Mouse (Mus musculus) splenic B cell, adult 2 months (primary cell): ENCODE measurements around the gene Gm16253.
A peak's percentile ranks its signal among the peaks of the same experiment; 100 is the strongest.

Experiments used
- DNase-seq: peaks from one replicate; pipeline ENCODE4 v3.0.0-alpha.2; 2011; ENCODE audit warnings: low read depth, low spot score
- H3K27me3 ChIP-seq: 2 replicates; pipeline ENCODE4 v1.6.1; 2012; ENCODE audit warnings: mild to moderate bottlenecking, low read length, moderate library complexity, mixed read lengths; ENCODE audit not compliant: control insufficient read depth, poor library complexity, insufficient read depth, severe bottlenecking
- H3K36me3 ChIP-seq: 2 replicates; pipeline ENCODE4 v1.6.1; 2012; ENCODE audit warnings: mild to moderate bottlenecking, low read length, moderate library complexity, mixed read lengths; ENCODE audit not compliant: control insufficient read depth, poor library complexity, insufficient read depth, severe bottlenecking

Gene Gm16253

GRCm38 (mm10) chr3:96576690-96577541 lies at the start of gene Gm16253:
Gm16253 (plus strand) TSS chr3:96576984.
- Histone ChIP-seq H3K27me3 (no peaks in the 10 kb centered on the region), H3K36me3 (no peaks in the 10 kb centered on the region)
- DNase-seq: peak; percentile 92

DNA sequence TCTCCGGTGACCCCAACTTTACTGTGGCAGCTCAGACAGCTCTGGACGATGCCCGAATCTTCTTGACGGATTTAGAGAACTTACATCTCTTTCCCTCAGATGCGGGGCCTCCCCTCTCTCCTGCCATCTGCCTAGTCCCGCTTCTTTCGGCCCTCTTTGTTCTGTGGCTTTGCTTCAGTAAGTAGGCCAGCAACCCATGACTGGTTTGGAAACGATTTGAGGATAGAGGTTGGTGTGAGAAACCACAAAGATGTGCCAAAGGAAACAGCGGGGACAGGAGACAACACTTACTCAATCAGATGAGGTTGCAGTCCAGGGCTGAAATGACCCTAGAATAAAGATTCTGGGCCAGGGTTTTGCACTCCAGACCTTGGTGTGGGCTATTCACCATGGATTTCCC lies 48.3 kb upstream of the Gm16253 start:
- H3K36me3 ChIP-seq: no peaks in the 10 kb centered on the region
- DNase-seq: no peak
- peaks cover 3% of the 10 kb centered on the region for H3K27me3 ChIP-seq

DNA sequence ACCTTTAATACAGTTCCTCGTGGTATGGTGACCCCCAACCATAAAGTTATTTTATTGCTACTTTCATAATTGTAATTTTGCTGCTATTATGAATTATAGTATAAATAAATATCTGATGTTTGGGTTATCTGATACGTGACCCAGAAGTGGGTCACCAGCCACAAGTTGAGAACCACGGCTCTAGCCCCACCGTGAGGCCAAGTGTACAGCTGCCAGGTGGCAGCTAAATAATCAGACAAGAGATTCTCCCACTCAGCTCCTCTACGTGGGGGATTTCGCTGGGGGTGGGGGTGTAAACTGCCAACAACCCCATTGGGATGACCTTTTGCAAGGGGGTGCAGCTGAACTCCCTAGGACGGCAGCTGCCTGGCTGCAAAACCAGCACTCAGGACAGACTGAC lies 44.7 kb upstream of the Gm16253 start:
- Histone ChIP-seq H3K27me3 (peaks cover 3% of the 10 kb centered on the region), H3K36me3 (no peaks in the 10 kb centered on the region)
- DNase-seq: no peak

DNA sequence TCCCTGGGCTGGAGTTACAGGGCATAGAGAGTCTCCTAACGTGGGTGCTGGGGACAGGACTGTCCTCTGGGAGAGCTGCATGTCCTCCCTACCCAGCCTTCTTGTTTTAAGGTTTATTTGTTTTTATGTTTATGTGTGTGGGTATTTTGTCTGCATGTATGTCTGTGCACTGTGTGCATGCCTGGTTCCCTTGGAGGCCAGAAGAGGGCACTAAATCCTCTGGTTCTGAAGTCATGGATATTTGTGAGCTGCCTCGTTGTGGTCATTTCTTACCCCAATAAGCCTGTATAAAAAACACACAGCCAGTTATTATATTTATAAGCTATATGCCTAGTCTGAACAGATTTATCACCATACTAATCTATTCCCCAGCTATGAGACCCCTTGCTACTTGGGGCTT lies 42.5 kb upstream of the Gm16253 start:
- peaks cover under 1% of the 10 kb centered on the region; the same call in 1 of the 2 replicates for H3K27me3 ChIP-seq
- DNase-seq: no peak
- no peaks in the 10 kb centered on the region for H3K36me3 ChIP-seq

GRCm38 (mm10) chr3:96539316-96539715 lies 37.5 kb upstream of the Gm16253 start:
- Histone ChIP-seq H3K27me3 (no peaks in the 10 kb centered on the region; the same call in 1 of the 2 replicates), H3K36me3 (no peaks in the 10 kb centered on the region)
- no peak for DNase-seq

DNA sequence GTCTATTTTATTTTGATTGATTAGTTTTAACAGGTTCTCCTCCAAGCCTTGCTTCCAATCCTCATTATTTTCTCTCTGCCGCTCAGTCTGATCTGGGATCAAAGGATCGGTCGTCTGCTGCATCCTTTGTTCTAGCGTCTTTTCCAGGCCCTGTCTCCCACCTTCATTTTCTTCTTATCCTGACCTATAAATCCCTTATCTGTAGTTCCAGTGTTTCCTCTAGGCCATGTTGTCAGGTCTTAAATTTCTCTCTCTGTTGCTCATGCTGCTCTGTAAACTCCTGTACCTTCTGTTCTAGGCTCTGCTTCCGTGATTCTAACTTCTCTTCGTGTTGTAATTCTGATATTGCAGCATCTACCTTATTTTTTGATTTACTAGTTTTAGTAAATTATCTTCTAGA lies 36.0 kb upstream of the Gm16253 start:
- Histone ChIP-seq H3K27me3 (no peaks in the 10 kb centered on the region; the same call in 1 of the 2 replicates), H3K36me3 (no peaks in the 10 kb centered on the region)
- no peak for DNase-seq

GRCm38 (mm10) chr3:96541328-96542078 lies 35.3 kb upstream of the Gm16253 start:
- DNase-seq: peak; percentile 57
- Histone ChIP-seq H3K27me3 (no peaks in the 10 kb centered on the region; the same call in 1 of the 2 replicates), H3K36me3 (no peaks in the 10 kb centered on the region)

DNA sequence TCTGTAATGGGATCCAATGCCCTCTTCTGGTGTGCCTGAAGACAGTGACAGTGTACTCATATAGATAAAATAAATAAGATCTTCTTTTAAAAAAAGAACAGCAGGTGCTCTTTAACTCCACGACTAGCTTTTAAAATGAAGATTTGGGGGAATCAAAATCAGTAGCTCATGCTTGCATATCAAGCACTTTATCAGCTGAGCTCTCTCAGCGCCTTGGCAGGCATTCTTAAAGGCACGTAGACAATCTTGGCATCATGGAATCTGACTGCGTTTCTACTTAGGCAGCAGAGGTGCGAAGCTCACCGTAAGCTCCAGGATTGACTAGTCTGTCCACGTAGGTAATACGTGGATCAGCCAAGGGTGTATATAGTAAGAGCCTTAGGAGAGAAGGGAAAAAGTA lies 34.2 kb upstream of the Gm16253 start:
- no peaks in the 10 kb centered on the region; the same call in 1 of the 2 replicates for H3K27me3 ChIP-seq
- H3K36me3 ChIP-seq: no peaks in the 10 kb centered on the region
- no peak for DNase-seq

DNA sequence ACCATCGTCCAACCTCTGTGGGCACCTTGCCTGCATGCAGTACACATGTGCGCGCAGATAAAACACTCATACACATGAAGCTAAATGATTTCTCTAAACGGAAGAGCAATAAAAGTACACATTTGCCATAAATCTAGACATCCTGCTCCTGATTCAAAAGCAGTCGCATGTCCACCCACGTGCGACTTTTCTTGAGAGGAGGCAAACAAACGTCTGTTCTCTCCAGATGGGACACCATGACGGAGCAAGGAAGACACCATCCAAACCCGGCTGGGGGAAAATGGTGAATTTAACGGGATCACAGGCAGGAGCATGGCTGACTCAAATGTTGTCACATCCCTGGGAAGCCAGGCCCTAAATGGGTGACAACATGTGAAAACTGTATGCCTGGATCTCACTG lies 33.4 kb upstream of the Gm16253 start:
- no peaks in the 10 kb centered on the region; the same call in 1 of the 2 replicates for H3K27me3 ChIP-seq
- H3K36me3 ChIP-seq: no peaks in the 10 kb centered on the region
- no peak for DNase-seq

DNA sequence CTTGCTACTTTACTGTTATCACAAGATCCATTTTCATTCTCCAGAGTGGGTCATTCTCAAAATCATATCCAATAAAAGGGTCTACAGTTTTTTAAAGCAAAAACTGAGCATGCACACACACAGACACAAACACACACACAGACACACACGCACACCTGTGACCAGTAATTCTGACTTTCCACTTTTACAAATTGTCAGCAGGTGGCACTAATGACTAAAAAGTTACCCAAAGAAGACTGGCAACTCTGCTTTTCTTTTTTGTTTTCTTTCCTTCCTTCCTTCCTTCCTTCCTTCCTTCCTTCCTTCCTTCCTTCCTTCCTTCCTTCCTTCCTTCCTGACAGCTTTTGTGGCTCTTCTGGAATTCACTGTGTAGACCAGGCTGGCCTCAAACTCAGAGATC lies 31.2 kb upstream of the Gm16253 start:
- H3K27me3 ChIP-seq: no peaks in the 10 kb centered on the region; the same call in 1 of the 2 replicates
- peak; percentile 43 for DNase-seq
- no peaks in the 10 kb centered on the region for H3K36me3 ChIP-seq

GRCm38 (mm10) chr3:96546880-96547279 lies 29.9 kb upstream of the Gm16253 start:
- H3K36me3 ChIP-seq: no peaks in the 10 kb centered on the region
- no peaks in the 10 kb centered on the region; the same call in 1 of the 2 replicates for H3K27me3 ChIP-seq
- DNase-seq: no peak

DNA sequence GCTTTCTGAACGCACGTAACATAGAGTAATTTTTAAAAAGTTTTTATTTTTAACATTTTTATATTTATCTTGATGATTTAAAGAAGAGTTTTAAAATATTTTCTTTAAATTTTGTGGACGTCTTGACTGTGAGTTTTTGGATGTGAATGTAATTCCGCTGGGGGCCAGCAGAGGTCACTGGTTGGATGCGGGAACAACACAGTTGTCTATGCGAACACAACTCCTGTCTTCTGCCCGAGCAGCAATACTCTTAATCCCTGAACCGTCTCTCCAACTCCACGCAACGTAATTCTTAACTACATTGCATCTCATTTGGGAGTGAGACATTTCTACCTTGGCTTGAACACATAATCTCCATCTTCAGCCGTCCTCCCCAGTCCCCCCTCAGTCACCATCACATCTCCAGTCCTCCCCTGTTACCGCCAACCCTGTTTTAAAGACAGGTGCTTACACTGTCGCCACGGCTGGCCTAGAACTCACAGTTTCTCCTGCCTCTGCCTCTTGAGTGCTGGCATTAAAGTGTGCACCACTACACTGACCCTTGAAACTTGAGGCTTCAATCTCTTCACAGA lies 29.3 kb upstream of the Gm16253 start:
- no peaks in the 10 kb centered on the region for H3K36me3 ChIP-seq
- peak; percentile 85 for DNase-seq
- H3K27me3 ChIP-seq: no peaks in the 10 kb centered on the region; the same call in 1 of the 2 replicates

- no peak for DNase-seq
- Histone ChIP-seq H3K27me3 (no peaks in the 10 kb centered on the region; the same call in 1 of the 2 replicates), H3K36me3 (no peaks in the 10 kb centered on the region)
Observed at GRCm38 (mm10) chr3:96548824-96549223, 28.0 kb upstream of the Gm16253 start.

DNA sequence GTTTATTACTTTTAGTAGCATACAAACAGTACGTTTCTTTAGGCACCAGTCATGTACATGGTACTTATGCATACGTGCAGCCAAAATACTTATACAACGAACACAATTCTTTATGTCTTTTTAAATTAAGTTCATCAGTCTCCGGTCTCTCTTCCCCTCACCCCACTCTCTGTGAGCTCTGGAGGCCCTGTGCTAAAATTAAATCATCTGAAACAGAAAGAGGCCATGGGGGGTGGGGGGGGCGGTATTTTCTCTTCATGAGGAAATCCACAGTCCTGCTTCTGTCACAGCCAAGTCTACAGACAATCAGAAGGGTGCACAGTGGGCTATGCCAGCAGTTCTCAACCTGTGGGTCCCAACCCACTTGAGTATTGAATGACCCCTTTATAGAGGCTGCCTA lies 27.4 kb upstream of the Gm16253 start:
- DNase-seq: peak; percentile 41
- no peaks in the 10 kb centered on the region for H3K27me3 ChIP-seq
- no peaks in the 10 kb centered on the region for H3K36me3 ChIP-seq

GRCm38 (mm10) chr3:96551203-96551602 lies 25.6 kb upstream of the Gm16253 start:
- DNase-seq: peak; percentile 79

More at GRCm38 (mm10) chr3:96551203-96551602, 25.6 kb upstream of the Gm16253 start:
- Histone ChIP-seq H3K27me3 (no peaks in the 10 kb centered on the region), H3K36me3 (no peaks in the 10 kb centered on the region)
